Mouse (Mus musculus) adrenal gland, adult 2 months (tissue): Measurements from ENCODE around the gene Gprc5c. TPM values are rescaled to one million over a fixed set of nuclear protein-coding genes. Genes with fewer than 3 reads are reported as not detected.

ENCODE experiments used
- DNase-seq: peaks from one replicate; pipeline ENCODE4 v3.0.0; 2021
- polyA plus RNA-seq: library from polyadenylated mRNA; depleted of rRNA; stranded (reverse); fragments of >200 nt; gene quantifications from 2 replicates; pipeline ENCODE4 v1.2.3, GENCODE M21; 2012
- total RNA-seq, 2 experiments: library from RNA; stranded (reverse); gene quantifications; 2 replicates each; pipeline ENCODE4 v1.2.3; 2021

The Gprc5c gene
- total and polyA plus RNA-seq, 3 experiments, result 4.0 to 7.1 (median 5.2) TPM

DNA sequence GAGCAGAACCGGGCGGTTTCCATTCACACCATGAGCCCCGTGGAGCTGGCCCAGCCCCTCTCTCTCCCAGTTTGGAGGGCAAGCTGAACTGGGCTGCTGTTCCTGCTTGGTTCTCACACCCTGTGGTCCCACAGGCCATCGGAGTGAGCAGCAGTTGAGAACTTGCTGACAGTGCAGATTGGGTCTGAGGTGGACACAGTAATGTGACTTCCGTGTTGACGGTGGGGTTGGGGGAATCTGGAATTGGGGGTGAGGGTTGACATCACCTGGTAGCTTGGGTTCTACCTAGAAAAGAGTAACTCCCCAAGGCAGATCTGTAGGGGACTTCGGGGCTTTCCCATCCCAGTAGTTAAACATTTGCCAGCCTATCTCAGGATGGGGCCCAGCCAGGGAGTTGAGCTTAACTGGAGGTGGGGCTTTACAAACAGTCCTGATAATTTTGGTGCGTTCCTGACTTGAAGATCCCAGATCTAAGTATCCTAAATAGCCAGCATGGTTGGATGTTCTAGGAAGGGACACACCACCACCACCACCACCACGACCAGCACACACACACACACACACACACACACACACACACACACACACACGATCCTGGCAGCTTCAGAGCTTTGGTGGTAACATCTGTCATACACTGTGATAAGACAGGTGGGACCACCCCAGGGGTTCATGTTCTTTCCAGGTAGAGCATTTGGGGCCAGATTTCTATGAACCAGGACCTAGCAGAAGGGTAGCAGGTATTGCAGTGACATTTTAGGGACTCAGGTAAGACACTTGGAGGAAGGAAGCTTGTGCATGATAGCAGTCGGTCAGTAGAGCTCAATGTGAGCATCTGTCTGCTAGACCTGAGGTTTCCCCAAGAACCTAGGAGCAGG is 16.6 kb downstream of the Gprc5c start:
- DNase-seq, result no peak

- DNase-seq, result no peak
Measured at GRCm38 (mm10) chr11:114868280-114868679, 17.3 kb downstream of the Gprc5c start.

- no peak for DNase-seq
Measured at GRCm38 (mm10) chr11:114869787-114870186, 18.8 kb downstream of the Gprc5c start.

DNA sequence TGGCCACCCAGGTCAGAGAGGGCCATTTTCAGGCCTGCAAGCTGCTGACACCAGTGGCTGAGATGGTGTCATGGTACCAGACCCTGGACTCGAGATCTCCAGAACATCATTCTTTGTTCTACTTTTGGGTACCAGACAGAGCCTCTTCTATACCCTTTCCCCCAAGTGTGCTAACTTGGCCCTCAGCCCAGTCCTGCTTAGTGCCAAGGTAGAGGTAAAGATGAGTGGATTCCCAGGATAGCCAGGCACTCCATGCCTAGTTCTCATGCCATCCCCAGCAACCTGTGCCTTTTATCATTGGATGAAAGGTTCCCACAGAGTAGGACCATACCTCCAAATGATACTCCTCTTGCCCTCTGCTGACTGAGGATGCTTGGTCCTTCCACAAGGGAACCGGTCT is 20.6 kb downstream of the Gprc5c start:
- no peak for DNase-seq

DNA sequence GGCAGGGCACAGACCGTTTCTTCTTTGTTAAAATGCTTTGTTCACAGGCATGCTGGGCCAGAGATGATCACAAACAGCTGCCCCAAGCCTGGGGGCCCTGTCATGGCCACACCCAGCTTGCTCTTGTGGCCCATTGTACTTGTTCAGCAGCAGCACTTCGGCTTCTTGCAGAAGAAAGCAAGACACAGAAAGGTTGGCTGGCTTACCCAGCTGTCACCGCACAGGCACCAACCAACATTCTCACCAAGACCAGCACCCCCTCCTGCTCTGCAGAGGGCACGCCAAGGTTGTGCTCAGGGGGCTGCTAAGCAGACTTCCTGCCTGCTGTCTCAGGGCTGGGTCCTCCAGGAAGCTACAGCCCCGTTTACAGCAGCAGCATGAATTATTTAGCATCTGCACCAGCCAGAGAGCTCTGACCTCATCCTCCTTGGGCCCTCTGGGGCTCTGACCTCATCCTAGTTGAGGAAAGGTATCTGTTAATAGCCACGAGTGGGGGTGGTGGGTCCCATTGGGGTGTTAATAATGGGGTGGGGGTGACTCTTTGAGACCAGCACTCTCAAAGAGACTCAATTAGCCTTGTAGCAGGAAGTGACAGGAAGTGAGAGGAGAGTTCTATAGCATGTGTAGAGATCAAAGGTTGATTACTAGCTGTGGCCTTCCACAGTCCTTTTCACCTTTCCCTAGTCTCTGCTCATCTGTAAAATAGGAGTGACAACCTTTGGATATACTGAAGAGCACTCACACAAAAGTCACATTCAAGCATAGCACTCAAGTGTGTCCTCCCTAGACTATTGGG is 22.3 kb downstream of the Gprc5c start:
- no peak for DNase-seq

GRCm38 (mm10) chr11:114874226-114875145 is 23.5 kb downstream of the Gprc5c start:
- no peak for DNase-seq

- no peak for DNase-seq
Measured at GRCm38 (mm10) chr11:114875301-114875801, 24.4 kb downstream of the Gprc5c start.

DNA sequence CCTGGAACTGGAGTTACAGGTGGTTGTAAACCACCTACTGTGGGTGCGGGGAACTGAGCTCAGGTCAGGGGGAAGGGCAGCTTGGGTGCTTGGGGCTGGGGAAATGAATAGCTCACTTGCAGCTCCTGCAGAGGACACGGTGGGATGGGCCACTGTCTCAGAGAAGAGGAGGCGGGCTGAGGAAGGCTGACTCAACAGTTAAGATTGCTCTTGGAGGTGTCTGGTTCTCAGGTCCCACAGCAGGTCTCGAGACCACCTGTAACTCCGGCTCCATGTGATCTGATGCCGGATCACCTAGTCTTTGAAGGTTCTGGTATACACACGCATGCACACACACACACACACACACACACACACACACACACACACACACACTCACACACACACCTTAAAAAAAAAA is 25.2 kb downstream of the Gprc5c start:
- DNase-seq, result no peak

- DNase-seq, result no peak
Measured at GRCm38 (mm10) chr11:114876621-114877020, 25.7 kb downstream of the Gprc5c start.

GRCm38 (mm10) chr11:114877145-114877544 is 26.2 kb downstream of the Gprc5c start:
- peak; percentile 48 for DNase-seq

DNA sequence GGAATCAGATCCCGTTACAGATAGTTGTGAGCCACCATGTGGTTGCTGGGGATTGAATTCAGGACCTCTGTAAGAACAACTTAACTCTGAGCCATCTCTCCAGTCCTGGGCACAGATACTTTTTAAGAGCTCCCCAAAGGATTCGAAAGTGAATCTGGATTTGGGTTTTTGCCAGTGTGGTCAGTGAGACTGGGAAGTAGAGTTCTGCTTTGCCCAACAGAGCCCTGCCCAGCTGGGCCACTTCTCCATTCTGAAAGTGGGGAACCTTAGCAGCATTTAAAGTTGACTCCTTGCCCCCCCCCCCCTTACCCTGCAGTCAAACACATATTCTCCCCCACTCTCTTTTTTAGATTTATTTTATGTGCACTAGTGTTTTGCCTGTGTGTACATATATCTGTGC is 28.7 kb downstream of the Gprc5c start:
- no peak for DNase-seq

GRCm38 (mm10) chr11:114880185-114880584 is 29.2 kb downstream of the Gprc5c start:
- no peak for DNase-seq

DNA sequence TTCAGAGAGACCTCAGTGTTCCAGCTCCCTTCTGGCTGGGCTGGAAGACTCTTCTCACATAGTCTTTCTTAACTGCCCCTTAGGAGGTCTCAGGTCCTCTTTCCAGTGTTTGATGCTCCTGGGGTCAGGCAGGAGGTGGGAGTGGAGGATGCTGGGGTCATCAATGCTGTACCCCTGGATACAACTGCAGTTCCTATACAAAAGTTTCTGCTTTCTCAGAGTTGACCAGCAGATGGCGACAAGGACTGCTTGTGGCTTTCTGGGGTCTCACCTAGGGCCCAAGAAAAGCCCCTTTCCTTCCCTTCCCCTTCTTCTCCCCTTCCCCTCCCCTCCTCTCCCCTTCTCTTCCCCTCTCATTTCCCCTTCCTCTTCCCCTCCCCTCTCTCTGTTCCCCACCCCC is 29.6 kb downstream of the Gprc5c start:
- no peak for DNase-seq

- DNase-seq, result no peak
Measured at GRCm38 (mm10) chr11:114883251-114883789, 32.4 kb downstream of the Gprc5c start.

GRCm38 (mm10) chr11:114884380-114885100 is 33.6 kb downstream of the Gprc5c start:
- DNase-seq, result no peak

- no peak for DNase-seq
Measured at GRCm38 (mm10) chr11:114889991-114890518, 39.1 kb downstream of the Gprc5c start, which contains the start of gene Cd300a. Gene Cd300a, plus strand, starts transcription at chr11:114890041.

DNA sequence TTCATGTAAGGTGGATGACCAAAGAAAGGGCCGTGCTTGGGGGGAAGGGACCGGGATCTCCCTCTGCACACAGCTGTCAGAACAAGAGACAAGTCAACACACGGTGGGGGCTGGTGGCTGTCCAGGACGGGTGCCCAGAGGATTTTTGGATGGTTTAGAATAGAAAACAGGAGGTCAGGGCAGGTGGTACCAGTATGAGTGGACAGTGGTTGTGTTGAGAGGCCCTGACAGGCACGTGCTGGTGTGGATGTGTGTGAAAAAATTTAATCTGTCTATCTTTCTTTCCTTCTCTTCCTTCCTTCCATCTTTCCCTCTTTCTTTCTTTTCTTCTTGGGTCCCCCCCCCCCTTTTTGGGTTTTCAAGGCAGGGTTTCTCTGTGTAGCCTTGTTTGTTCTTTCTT is 39.6 kb downstream of the Gprc5c start:
- DNase-seq, result no peak

- DNase-seq, result no peak
Measured at GRCm38 (mm10) chr11:114896085-114896484, 45.1 kb downstream of the Gprc5c start.

DNA sequence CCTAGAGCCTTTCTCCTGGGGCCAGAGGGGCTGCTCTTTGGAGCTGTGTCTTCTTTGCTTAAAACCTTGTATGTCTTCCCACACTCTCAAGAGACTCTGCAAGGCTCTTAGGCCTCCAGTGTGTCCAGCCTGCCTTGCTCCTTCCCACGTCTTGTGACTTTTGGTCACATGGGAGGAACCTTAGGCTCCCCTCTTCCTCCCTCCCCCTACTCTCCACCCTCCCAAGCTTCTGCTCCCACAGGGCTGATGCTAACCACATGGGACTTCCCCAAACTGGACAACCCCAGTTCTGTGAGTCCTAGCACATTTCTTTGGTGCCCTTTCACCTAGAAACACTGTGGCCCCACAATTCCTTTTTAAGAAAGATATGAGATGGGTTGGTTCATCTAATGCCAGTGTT is 47.1 kb downstream of the Gprc5c start:
- DNase-seq, result peak; percentile 20

GRCm38 (mm10) chr11:114903224-114903623 is 52.3 kb downstream of the Gprc5c start:
- DNase-seq, result no peak
